Mouse (Mus musculus) layer of hippocampus, adult 2 months (tissue): ENCODE data around the gene Clcnka. TPM values are rescaled to one million over a fixed set of nuclear protein-coding genes. Genes with fewer than 3 reads are reported as not detected.

Experiments
- DNase-seq, 2 experiments: peaks; one replicate each; pipeline ENCODE4 v3.0.0; 2022; ENCODE audit warnings: low spot score in 2 of 2
- H3K27ac ChIP-seq: fragments of 200-600 bp; 2 replicates; pipeline ENCODE4 v1.8.1; 2022
- H3K4me3 ChIP-seq: fragments of 200-600 bp; 2 replicates; pipeline ENCODE4 v1.8.1; 2022; ENCODE audit warnings: mild to moderate bottlenecking
- CTCF ChIP-seq: fragments of 200-600 bp; conservative IDR thresholded peaks from 2 replicates; pipeline ENCODE4 v1.8.1; 2022; ENCODE audit warnings: antibody characterized with exemption, mild to moderate bottlenecking, moderate library complexity
- total RNA-seq, 2 experiments: library from RNA; stranded (reverse); gene quantifications; 2 replicates each; pipeline ENCODE4 v1.2.3; 2021

Clcnka gene
- total RNA-seq, 2 experiments from 2014 or later, result not detected

DNA sequence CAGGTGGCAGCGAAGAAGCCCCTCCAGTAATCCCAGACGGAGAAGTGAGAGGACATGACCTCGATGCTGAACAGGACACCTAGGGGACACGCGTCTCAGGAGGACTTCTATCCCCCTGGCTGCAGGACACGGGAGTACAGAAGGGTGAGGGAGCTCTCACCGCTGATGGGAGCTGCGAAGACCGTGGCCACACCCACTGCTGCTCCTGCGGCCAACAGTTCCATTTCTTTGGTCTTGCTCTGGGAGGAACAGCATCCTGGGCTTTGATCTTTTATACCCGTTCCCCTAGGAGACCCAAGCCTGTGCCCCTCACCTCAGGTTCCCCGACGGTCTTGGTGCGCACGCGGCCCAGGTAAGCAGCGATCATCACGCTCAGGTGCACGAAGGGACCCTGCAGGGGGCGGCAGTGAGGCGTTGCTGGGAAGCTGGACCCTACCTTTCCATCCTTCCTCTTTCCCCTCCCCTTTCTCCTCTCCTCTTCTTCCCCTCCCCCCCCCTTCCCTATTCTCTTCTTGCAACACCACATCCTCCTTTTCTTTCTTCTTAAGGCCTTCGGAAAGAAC, 13.0 kb upstream of the Clcnka start:
- no peak for DNase-seq
- no peak overlapping the region for H3K4me3 ChIP-seq
- TF ChIP-seq CTCF, result peak; percentile 54
- H3K27ac ChIP-seq, result no peak overlapping the region

DNA sequence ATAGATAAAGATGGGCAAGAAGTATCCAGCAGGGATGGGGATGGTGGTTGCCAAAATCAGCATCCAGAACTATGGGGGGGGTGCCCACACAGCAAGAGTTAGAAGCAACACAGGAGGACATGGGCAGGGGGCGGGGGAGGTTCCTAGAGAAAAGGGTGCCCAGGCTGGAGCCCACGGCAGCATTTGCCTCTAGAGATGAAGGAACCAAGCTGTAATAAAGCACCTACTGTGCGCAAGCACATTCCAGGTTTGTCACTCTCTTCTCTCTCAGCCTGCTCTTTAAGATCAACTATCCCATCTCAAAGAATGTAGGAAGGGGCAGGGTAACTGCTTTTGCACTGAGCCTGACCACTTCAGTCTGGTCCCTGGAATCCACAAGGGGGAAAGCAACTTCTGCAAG, 10.1 kb upstream of the Clcnka start:
- Histone ChIP-seq H3K27ac (no peak overlapping the region), H3K4me3 (no peak overlapping the region)
- no peak for DNase-seq
- TF ChIP-seq CTCF, result no peak

DNA sequence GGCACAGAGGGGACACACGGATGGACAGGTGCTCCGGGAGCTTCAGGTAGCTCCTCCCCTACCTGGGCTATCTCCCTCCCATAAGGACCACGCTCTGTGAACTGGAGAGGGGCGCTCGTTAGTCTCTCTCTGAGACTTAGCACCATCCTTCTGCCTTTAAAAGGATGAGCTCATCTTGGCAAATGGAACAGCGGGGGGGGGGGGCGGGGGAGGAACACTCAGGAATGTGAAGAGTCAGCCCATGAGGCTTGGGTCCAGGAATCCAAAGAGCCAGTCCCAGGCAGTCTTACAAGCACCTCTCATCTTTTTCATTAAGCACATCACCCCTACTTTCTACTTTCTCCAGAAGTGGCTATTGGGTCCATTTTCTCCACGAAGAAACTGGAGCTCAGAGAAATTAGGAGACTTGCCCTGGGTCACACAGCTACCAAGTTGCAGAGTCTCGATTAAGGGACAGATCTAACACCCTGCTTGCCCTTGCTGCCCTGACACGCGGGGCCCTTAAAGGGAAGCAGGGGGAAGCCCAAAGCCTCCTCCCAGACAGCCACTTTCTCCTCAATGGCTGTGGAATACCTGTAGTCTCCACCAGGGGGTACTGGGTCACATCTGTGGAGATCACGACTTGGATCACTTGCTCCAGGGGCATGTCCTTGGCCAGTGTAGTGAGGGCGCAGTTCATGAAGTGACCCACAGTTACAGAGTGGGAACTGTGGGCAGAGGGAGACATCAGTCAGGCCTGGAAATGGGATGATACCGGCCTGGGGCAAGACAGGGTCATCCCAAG, 8.2 kb upstream of the Clcnka start:
- TF ChIP-seq CTCF, result peak; percentile 76
- Histone ChIP-seq H3K4me3 (no peak overlapping the region), H3K27ac (no peak overlapping the region)
- no peak for DNase-seq

DNA sequence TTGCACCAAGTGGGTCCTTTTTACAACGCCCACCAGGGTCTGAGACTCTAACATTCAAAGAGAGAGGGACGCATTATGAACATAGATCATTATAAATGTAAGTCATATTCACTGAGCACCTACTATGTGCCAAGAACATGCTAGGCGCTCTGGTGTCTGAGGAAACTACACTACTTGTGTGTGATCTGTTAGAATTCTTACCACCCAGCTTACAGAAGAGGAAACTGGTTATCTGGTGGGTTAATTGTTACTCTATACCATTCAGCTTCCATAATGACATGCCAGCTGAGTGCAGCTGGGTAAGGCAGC, 6.7 kb upstream of the Clcnka start:
- no peak overlapping the region for H3K4me3 ChIP-seq
- DNase-seq, result no peak
- no peak overlapping the region for H3K27ac ChIP-seq
- no peak for TF ChIP-seq CTCF

DNA sequence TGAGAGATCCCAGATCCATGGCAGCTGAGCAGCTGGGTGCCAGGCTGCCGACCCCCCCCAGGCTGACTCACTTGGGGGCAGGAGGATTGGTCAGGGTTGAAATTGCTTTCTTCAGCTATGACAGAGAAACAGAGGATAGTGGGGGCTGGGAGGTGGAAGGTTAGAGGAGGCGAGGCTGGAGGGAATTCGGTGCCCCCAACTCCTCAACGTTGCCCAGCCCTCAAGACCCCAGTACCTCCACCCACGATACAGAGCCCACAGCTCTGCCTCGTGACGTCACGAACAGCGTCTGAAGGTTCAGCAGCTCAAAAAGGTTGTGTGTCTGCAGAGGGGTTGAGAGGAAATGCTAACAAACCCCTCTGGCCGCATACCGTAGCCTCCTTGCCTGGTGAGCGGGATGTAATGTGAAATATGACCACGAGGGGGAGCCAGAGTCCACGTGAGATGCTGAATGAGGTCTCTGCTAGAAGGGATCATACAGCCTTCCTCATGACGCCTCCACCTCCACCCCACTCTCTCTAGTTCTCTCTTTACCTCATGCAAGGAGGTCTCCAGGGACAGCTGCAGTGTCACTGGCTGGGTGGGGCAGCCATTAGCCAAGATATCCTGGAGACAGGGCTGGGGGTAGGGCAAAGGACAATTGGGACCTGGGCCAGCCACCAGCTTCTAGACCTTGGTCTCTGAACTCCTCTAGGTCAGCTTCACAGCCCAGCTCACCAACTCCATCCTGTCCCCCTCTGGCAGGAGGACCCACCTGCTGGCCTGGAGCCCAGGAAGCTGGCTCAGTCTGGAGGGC, 6.2 kb upstream of the Clcnka start:
- Histone ChIP-seq H3K27ac (0 out of 2 replicates have a peak overlapping the region, but pooled peaks have one; percentile 11), H3K4me3 (peak overlapping the region; percentile 33; the same call in 1 of the 2 replicates)
- peak; percentile 100 for TF ChIP-seq CTCF
- peak; percentile 80 to 96 for DNase-seq

DNA sequence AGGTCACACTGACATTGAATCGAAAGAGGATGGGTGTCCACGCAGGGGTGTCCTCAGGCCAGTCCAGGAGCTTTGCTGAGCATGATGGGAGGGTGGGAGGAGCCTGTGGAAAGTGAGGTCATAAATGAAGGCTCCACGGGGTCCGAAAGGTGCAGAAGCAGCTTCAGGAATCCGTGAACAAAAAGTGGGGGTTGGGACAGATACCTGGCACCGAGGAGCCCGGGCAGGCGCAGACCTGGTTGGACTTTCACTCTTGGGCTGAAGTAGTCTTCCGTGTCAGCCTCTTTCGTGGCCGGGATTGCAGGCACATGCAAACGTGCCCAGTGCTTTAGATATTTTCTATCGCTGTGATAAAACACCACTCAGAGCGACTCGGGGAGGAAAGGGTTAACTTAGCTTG, 1.6 kb upstream of the Clcnka start:
- TF ChIP-seq CTCF, result no peak
- Histone ChIP-seq H3K4me3 (no peak overlapping the region), H3K27ac (no peak overlapping the region)
- no peak for DNase-seq

DNA sequence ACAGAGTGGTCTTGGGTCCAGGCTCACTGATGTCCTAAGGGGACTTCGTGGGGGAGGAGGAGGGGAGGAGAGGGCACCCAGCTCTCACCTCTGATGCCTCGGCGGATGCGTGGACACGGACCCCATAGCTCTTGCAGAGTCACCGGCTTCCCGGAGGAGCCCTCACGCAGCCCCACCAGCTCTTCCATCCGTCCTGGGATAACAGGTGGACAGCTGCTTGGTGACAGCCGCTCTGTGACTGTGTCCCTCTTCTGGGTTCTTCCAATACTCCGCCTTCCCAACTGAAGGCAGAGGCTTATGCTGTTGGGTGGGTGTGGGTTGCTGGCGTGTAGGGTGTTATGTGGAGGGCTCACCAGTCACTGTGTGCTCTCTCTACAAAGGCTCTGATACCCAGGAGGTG, 663 bp downstream of the Clcnka start:
- no peak for TF ChIP-seq CTCF
- no peak overlapping the region for H3K27ac ChIP-seq
- H3K4me3 ChIP-seq, result no peak overlapping the region
- no peak for DNase-seq

DNA sequence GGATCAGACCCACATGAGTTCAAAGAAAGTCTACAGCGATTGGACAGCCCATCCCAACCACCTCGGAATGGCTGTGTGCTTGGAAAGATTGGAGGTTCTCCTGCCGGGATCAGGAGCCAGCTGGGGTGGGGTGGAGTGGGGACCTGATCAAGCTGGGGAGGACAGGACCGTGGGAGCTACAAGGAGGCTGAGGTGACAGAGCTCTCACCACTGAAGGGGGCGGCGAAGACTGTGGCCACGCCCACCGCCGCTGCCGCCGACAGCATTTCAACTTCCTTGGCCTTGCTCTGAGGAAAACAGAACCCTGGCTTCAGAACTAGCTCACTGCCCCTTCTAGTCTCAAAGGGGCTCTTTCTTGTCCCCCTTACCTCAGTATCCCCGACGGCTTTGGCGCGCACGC, 3.8 kb downstream of the Clcnka start:
- DNase-seq, result no peak
- Histone ChIP-seq H3K27ac (no peak overlapping the region), H3K4me3 (no peak overlapping the region)
- TF ChIP-seq CTCF, result no peak

DNA sequence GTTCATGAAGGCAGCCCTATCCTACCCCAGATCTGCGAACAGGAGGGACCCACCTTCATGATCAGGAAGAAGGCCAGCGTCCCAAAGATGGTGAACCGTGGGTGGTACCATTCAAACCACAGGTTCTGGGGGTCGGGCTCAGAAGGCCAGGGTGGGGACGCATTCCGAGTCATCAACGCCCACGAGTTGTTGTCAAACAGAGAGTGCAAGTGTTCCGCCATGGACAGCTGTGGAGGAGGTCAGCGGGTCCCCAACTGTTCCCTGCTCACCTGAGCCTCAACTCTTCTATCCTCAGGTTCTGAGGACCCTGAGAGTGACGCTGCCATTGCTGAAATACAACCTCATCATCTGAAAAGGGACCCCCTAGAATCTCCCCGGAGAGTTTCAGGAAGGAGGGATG, 7.2 kb downstream of the Clcnka start:
- no peak for TF ChIP-seq CTCF
- no peak overlapping the region for H3K4me3 ChIP-seq
- no peak for DNase-seq
- no peak overlapping the region for H3K27ac ChIP-seq

DNA sequence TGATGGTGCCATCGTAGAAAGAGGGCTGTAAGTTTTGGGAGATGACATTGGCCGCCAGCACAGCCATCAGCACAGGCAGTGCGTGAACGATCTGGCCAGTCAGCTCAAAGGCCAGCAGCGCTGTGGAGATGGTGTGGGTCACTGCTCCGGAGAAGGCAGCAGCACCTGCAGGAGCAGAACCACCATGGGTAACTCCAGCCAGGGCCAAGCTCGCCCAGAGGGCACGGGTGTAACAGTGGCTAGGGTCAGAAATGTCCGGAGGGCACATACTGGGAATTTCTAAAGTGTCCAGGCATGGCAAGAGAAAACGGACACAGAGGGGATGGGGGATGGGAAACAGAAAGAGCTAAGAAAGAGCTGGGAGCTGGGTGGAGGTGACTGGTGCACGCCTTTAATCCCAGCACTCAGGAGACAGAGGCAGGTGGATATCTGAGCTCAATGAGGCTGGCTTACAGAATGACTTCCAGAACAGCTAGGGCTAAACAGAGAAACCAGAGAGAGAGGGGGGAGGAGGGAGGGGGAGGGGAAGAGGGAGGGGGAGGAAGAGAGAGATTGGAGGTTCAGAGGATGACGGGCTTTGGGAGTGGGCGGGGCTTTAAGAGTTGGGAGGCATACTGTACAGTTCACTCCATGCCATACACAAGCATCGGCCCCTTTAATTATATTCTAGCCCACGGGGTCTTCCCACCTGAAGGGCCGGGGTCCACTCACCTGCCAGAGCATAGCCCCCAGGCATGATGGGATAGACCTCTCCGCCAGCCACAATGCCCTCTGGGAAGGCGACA, 9.0 kb downstream of the Clcnka start:
- no peak overlapping the region for H3K4me3 ChIP-seq
- H3K27ac ChIP-seq, result no peak overlapping the region
- DNase-seq, result no peak
- TF ChIP-seq CTCF, result no peak

DNA sequence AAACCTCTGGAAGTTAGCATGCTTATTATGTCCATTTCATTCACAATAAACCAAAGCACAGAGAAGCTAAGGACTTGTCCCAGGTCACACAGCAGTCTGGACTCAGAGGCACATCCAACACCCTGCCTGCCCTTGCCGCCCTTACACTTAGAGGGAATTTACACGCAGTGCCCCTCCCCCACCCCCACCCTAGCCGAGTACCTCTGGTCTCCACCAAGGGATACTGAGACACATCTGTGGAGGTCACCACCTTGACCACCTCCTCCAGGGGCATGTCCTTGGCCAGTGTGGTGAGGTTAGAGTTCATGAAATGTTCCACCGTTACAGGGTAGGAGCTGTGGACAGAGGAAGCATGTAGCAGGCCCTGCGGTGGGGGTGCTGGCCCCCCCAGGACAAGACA, 10.6 kb downstream of the Clcnka start:
- TF ChIP-seq CTCF, result no peak
- Histone ChIP-seq H3K27ac (no peak overlapping the region), H3K4me3 (no peak overlapping the region)
- DNase-seq, result no peak

DNA sequence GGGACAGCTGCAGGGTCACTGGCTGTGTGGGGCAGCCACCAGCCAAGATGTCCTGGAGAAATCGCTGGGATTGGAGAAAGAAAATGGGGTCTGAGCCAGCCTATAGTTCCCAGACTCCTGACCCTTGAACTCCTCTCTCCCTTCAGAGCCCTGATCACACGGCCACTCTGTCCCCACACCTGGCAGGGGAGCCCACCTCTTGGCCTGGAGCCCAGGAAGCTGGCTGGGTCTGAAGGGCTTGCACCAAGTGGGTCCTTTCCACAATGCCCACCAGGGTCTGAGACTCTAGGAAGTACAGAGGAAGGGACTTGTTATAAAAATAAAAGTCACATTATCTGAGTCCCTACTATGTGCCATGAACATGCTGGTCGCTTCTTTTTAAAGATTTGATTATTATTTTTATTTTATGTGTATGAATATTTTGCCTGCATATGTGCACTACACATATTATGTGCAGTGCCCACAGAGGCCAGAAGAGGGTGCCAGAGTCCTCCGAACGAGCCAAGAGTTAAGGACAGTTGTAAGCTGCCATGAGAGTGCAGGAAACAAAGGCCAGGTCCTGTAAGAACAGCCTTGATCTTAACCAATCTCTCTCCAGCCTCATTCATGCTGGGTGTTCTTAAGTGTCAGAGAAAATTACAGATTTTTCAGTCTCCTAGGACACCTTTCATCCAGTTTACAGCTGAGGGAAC, 11.3 kb downstream of the Clcnka start:
- DNase-seq, result peak; percentile 37 to 72
- TF ChIP-seq CTCF, result peak; percentile 88

More for the DNA sequence above, 11.3 kb downstream of the Clcnka start:
- Histone ChIP-seq H3K4me3 (no peak overlapping the region), H3K27ac (no peak overlapping the region)
